Mouse (Mus musculus): ENCODE measurements around the gene Katnb1.
A peak's percentile ranks its signal among the peaks of the same experiment; 100 is the strongest.

Katnb1 gene

GRCm38 (mm10) chr8:95084744-95085431 lies 3.9 kb downstream of the Katnb1 start:
- no peak for DNase-seq

- no peak for DNase-seq
Observed at GRCm38 (mm10) chr8:95085432-95086141, 4.6 kb downstream of the Katnb1 start.

GRCm38 (mm10) chr8:95093574-95093973 lies 12.6 kb downstream of the Katnb1 start:
- DNase-seq, result no peak

- DNase-seq, result peak; percentile 70
Observed at GRCm38 (mm10) chr8:95099009-95099408, 18.0 kb downstream of the Katnb1 start.

GRCm38 (mm10) chr8:95101972-95102371 lies 21.0 kb downstream of the Katnb1 start:
- no peak for DNase-seq

- DNase-seq, result no peak
Observed at GRCm38 (mm10) chr8:95107306-95107705, 26.3 kb downstream of the Katnb1 start.

GRCm38 (mm10) chr8:95112594-95112993 lies 31.6 kb downstream of the Katnb1 start:
- no peak for DNase-seq

GRCm38 (mm10) chr8:95113108-95113507 lies 32.1 kb downstream of the Katnb1 start:
- DNase-seq, result no peak

- peak; percentile 45 for DNase-seq
Observed at GRCm38 (mm10) chr8:95113750-95114149, 32.8 kb downstream of the Katnb1 start.

GRCm38 (mm10) chr8:95123455-95123854 lies 42.5 kb downstream of the Katnb1 start:
- DNase-seq, result no peak

GRCm38 (mm10) chr8:95126497-95126896 lies 45.5 kb downstream of the Katnb1 start:
- no peak for DNase-seq

GRCm38 (mm10) chr8:95127658-95128057 lies 46.7 kb downstream of the Katnb1 start:
- DNase-seq, result no peak

GRCm38 (mm10) chr8:95128750-95129260 lies 47.8 kb downstream of the Katnb1 start:
- DNase-seq, result no peak

- no peak for DNase-seq
Observed at GRCm38 (mm10) chr8:95130966-95131537, 50.1 kb downstream of the Katnb1 start.

- DNase-seq, result no peak
Observed at GRCm38 (mm10) chr8:95131983-95132382, 51.0 kb downstream of the Katnb1 start.

GRCm38 (mm10) chr8:95134186-95134585 lies 53.2 kb downstream of the Katnb1 start:
- DNase-seq, result no peak

- no peak for DNase-seq
Observed at GRCm38 (mm10) chr8:95135242-95135641, 54.3 kb downstream of the Katnb1 start.

GRCm38 (mm10) chr8:95136218-95136617 lies 55.2 kb downstream of the Katnb1 start:
- no peak for DNase-seq

- no peak for DNase-seq
Observed at GRCm38 (mm10) chr8:95137201-95137600, 56.2 kb downstream of the Katnb1 start.

- DNase-seq, result no peak
Observed at GRCm38 (mm10) chr8:95137641-95138098, 56.7 kb downstream of the Katnb1 start.

- DNase-seq, result no peak
Observed at GRCm38 (mm10) chr8:95138341-95139050, 57.5 kb downstream of the Katnb1 start.

GRCm38 (mm10) chr8:95139051-95139365 lies 58.0 kb downstream of the Katnb1 start:
- no peak for DNase-seq

- no peak for DNase-seq
Observed at GRCm38 (mm10) chr8:95140555-95140954, 59.6 kb downstream of the Katnb1 start.

Measured in thymus, postnatal 14 days (tissue).